Mouse (Mus musculus): ENCODE measurements around the gene Il17re. TPM values are rescaled to one million over a fixed set of nuclear protein-coding genes. Genes with fewer than 3 reads are reported as not detected.
A peak's percentile ranks its signal among the peaks of the same experiment; 100 is the strongest.

The Il17re gene
- polyA plus RNA-seq, 1 experiment, result not detected

GRCm38 (mm10) chr6:113458635-113459034 lies 351 bp downstream of the Il17re start:
- TF ChIP-seq MYOG (IDR thresholded peaks at IDR 0.05; ENCODE audit: control insufficient read depth, extremely low read depth, insufficient read length) (no peak), CEBPB (IDR thresholded peaks at IDR 0.05; ENCODE audit: low read depth) (no peak), MYOD1 (IDR thresholded peaks at IDR 0.05; ENCODE audit: control insufficient read depth, insufficient read length, low read depth) (no peak), MAX (IDR thresholded peaks at IDR 0.05) (no peak), USF1 (IDR thresholded peaks at IDR 0.05; ENCODE audit: low read depth) (no peak), FOSL1 (IDR thresholded peaks at IDR 0.05; ENCODE audit: insufficient read depth, low read length, poor library complexity, severe bottlenecking) (no peak), CTCF (IDR thresholded peaks at IDR 0.05; ENCODE audit: control insufficient read depth, insufficient read depth, insufficient read length) (no peak)
- no peaks in the 10 kb centered on the region for H3K79me2 ChIP-seq (ENCODE audit: control insufficient read depth, insufficient read depth)
- H3K79me3 ChIP-seq (ENCODE audit: low read depth), result no peaks in the 10 kb centered on the region
- H3K4me3 ChIP-seq (ENCODE audit: insufficient read depth, poor library complexity, severe bottlenecking), result no peak overlapping the region
- H3ac ChIP-seq (ENCODE audit: control insufficient read depth, insufficient read length, low read depth), result no peak overlapping the region
- H3K36me3 ChIP-seq (ENCODE audit: control insufficient read depth, insufficient read depth), result no peaks in the 10 kb centered on the region
- peaks cover 44% of the 10 kb centered on the region for H3K27me3 ChIP-seq (ENCODE audit: control insufficient read depth, insufficient read depth, insufficient read length)

DNA sequence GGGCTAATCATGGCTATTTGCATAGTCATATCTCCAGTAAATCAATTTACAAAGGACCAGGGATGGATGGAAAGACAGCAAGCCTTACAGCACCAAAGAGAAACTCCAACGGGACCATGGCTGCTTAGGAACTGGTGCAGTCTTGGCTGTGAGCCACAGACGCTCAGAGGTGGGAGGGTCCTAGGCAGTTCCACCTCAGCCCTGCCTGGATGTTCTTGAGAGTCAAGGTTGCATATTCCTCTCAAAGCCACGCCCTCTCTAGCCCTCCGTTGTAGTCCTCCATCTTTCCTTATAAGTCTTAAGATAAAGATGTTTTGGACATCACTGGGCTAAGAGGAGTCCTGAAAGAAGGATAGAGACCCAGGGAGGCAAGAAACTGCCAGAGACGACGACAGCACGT lies 5.8 kb downstream of the Il17re start:
- no peaks in the 10 kb centered on the region for H3K79me2 ChIP-seq (ENCODE audit: control insufficient read depth, insufficient read depth)
- H3K27me3 ChIP-seq (ENCODE audit: control insufficient read depth, insufficient read depth, insufficient read length), result peaks cover 34% of the 10 kb centered on the region
- no peak for TF ChIP-seq USF1 (IDR thresholded peaks at IDR 0.05; ENCODE audit: low read depth)
- no peak for TF ChIP-seq MAX (IDR thresholded peaks at IDR 0.05)
- TF ChIP-seq MYOD1 (IDR thresholded peaks at IDR 0.05; ENCODE audit: control insufficient read depth, insufficient read length, low read depth), result no peak
- no peak for TF ChIP-seq FOSL1 (IDR thresholded peaks at IDR 0.05; ENCODE audit: insufficient read depth, low read length, poor library complexity, severe bottlenecking)
- no peak for TF ChIP-seq CEBPB (IDR thresholded peaks at IDR 0.05; ENCODE audit: low read depth)
- no peak for TF ChIP-seq CTCF (IDR thresholded peaks at IDR 0.05; ENCODE audit: control insufficient read depth, insufficient read depth, insufficient read length)
- TF ChIP-seq MYOG (IDR thresholded peaks at IDR 0.05; ENCODE audit: control insufficient read depth, extremely low read depth, insufficient read length), result no peak
- no peaks in the 10 kb centered on the region for H3K36me3 ChIP-seq (ENCODE audit: control insufficient read depth, insufficient read depth)
- H3ac ChIP-seq (ENCODE audit: control insufficient read depth, insufficient read length, low read depth), result no peak overlapping the region
- H3K79me3 ChIP-seq (ENCODE audit: low read depth), result no peaks in the 10 kb centered on the region
- no peak overlapping the region for H3K4me3 ChIP-seq (ENCODE audit: insufficient read depth, poor library complexity, severe bottlenecking)

- Histone ChIP-seq H3ac (ENCODE audit: control insufficient read depth, insufficient read length, low read depth) (no peak overlapping the region), H3K79me2 (ENCODE audit: control insufficient read depth, insufficient read depth) (no peaks in the 10 kb centered on the region), H3K4me3 (ENCODE audit: insufficient read depth, poor library complexity, severe bottlenecking) (no peak overlapping the region), H3K79me3 (ENCODE audit: low read depth) (no peaks in the 10 kb centered on the region), H3K27me3 (ENCODE audit: control insufficient read depth, insufficient read depth, insufficient read length) (peaks cover 23% of the 10 kb centered on the region), H3K36me3 (ENCODE audit: control insufficient read depth, insufficient read depth) (no peaks in the 10 kb centered on the region)
- TF ChIP-seq MYOG (IDR thresholded peaks at IDR 0.05; ENCODE audit: control insufficient read depth, extremely low read depth, insufficient read length), result no peak
- no peak for TF ChIP-seq CEBPB (IDR thresholded peaks at IDR 0.05; ENCODE audit: low read depth)
- no peak for TF ChIP-seq MYOD1 (IDR thresholded peaks at IDR 0.05; ENCODE audit: control insufficient read depth, insufficient read length, low read depth)
These were observed 7.3 kb downstream of the Il17re start for GRCm38 (mm10) chr6:113465602-113466001.

GRCm38 (mm10) chr6:113468512-113468911 lies 10.2 kb downstream of the Il17re start:
- no peak overlapping the region for H3ac ChIP-seq (ENCODE audit: control insufficient read depth, insufficient read length, low read depth)
- TF ChIP-seq MYOG (IDR thresholded peaks at IDR 0.05; ENCODE audit: control insufficient read depth, extremely low read depth, insufficient read length), result no peak
- TF ChIP-seq CTCF (IDR thresholded peaks at IDR 0.05; ENCODE audit: control insufficient read depth, insufficient read depth, insufficient read length), result no peak
- no peak for TF ChIP-seq FOSL1 (IDR thresholded peaks at IDR 0.05; ENCODE audit: insufficient read depth, low read length, poor library complexity, severe bottlenecking)
- TF ChIP-seq MAX (IDR thresholded peaks at IDR 0.05), result no peak
- no peak for TF ChIP-seq MYOD1 (IDR thresholded peaks at IDR 0.05; ENCODE audit: control insufficient read depth, insufficient read length, low read depth)
- H3K27me3 ChIP-seq (ENCODE audit: control insufficient read depth, insufficient read depth, insufficient read length), result peaks cover 15% of the 10 kb centered on the region

DNA sequence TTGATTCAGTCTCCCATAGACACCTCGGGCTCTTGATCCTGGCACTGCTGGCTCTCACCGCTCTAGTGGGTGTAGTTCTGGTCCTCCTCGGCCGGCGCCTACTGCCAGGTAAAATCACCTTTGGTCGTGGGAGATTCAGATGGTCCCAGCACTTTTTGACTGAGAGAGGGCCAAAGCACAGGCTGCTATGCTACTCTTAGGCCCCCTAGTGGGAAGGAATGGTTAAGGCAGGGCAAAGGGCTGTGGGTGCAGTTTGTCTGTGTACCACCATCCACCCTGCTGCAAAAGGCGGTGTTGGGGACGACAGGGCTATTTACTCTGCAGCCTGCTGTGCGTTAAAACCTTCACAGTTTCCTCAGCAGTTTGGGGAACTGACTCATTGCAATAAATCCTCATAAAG lies 10.7 kb downstream of the Il17re start:
- Histone ChIP-seq H3K27me3 (ENCODE audit: control insufficient read depth, insufficient read depth, insufficient read length) (peaks cover 13% of the 10 kb centered on the region), H3K79me2 (ENCODE audit: control insufficient read depth, insufficient read depth) (no peaks in the 10 kb centered on the region), H3K36me3 (ENCODE audit: control insufficient read depth, insufficient read depth) (no peaks in the 10 kb centered on the region), H3K4me3 (ENCODE audit: insufficient read depth, poor library complexity, severe bottlenecking) (no peak overlapping the region), H3ac (ENCODE audit: control insufficient read depth, insufficient read length, low read depth) (no peak overlapping the region), H3K79me3 (ENCODE audit: low read depth) (peaks cover 1% of the 10 kb centered on the region)
- TF ChIP-seq CEBPB (IDR thresholded peaks at IDR 0.05; ENCODE audit: low read depth) (no peak), CTCF (IDR thresholded peaks at IDR 0.05; ENCODE audit: control insufficient read depth, insufficient read depth, insufficient read length) (peak; percentile 81)

More at GRCm38 (mm10) chr6:113468512-113468911, 10.2 kb downstream of the Il17re start:
- Histone ChIP-seq H3K36me3 (ENCODE audit: control insufficient read depth, insufficient read depth) (no peaks in the 10 kb centered on the region), H3K4me3 (ENCODE audit: insufficient read depth, poor library complexity, severe bottlenecking) (no peak overlapping the region), H3K79me2 (ENCODE audit: control insufficient read depth, insufficient read depth) (no peaks in the 10 kb centered on the region), H3K79me3 (ENCODE audit: low read depth) (peaks cover 1% of the 10 kb centered on the region)

DNA sequence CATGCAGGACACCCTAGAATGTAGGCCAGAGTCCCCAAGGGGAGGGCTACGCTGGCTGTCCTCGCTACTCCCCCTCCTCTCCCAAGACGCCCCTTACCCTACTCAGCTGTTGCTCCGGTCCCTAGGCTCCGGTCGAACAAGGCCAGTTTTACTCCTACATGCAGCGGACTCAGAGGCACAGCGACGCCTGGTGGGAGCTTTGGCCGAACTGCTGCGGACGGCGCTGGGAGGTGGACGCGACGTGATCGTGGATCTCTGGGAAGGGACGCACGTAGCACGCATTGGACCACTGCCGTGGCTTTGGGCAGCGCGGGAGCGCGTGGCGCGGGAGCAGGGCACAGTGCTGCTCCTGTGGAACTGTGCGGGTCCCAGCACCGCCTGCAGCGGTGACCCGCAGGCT lies 11.1 kb downstream of the Il17re start:
- peaks cover 1% of the 10 kb centered on the region for H3K79me3 ChIP-seq (ENCODE audit: low read depth)
- no peaks in the 10 kb centered on the region for H3K79me2 ChIP-seq (ENCODE audit: control insufficient read depth, insufficient read depth)
- H3K27me3 ChIP-seq (ENCODE audit: control insufficient read depth, insufficient read depth, insufficient read length), result peaks cover 9% of the 10 kb centered on the region
- H3ac ChIP-seq (ENCODE audit: control insufficient read depth, insufficient read length, low read depth), result peak overlapping the region; percentile 9
- H3K4me3 ChIP-seq (ENCODE audit: insufficient read depth, poor library complexity, severe bottlenecking), result no peak overlapping the region
- H3K36me3 ChIP-seq (ENCODE audit: control insufficient read depth, insufficient read depth), result no peaks in the 10 kb centered on the region
- TF ChIP-seq CTCF (IDR thresholded peaks at IDR 0.05; ENCODE audit: control insufficient read depth, insufficient read depth, insufficient read length) (peak; percentile 88), FOSL1 (IDR thresholded peaks at IDR 0.05; ENCODE audit: insufficient read depth, low read length, poor library complexity, severe bottlenecking) (no peak)
